Mouse (Mus musculus): ENCODE measurements at regions not wholly inside any gene's neighbourhood (a gene's known extent, or its start where the extent isn't known, plus 50 kb on each side); places are given as distances from the start of the nearest gene placed in this dataset.

DNA sequence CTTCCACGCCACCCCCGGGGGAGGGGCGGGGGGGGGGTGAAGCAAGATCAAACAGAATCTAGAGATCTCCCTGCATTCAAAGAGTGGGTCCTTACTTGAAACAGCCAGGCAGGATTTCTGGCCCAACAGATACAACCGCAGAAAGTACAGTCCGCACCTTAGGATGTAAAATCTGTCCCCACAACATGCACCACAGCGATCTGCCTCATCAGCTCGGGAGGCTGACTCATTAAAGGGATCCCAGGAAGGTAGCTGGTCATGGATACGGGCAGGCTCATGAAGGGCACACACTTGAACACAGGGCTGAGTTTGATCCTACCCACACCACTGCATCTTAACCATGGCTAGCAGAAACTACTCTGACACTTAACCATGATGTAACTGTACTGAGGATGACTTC lies 57.8 kb upstream of the Jade1 start:
- TF ChIP-seq MYOG (IDR thresholded peaks at IDR 0.05; ENCODE audit: control insufficient read depth, extremely low read depth, insufficient read length), result no peak
- TF ChIP-seq CTCF (IDR thresholded peaks at IDR 0.05; ENCODE audit: control insufficient read depth, insufficient read depth, insufficient read length), result no peak
- no peak for TF ChIP-seq FOSL1 (IDR thresholded peaks at IDR 0.05; ENCODE audit: insufficient read depth, low read length, poor library complexity, severe bottlenecking)
- TF ChIP-seq USF1 (IDR thresholded peaks at IDR 0.05; ENCODE audit: low read depth), result no peak
- no peak for TF ChIP-seq MYOD1 (IDR thresholded peaks at IDR 0.05; ENCODE audit: control insufficient read depth, insufficient read length, low read depth)
- TF ChIP-seq MAX (IDR thresholded peaks at IDR 0.05), result no peak
- TF ChIP-seq CEBPB (IDR thresholded peaks at IDR 0.05; ENCODE audit: low read depth), result no peak
- H3K79me3 ChIP-seq (ENCODE audit: low read depth), result no peaks in the 10 kb centered on the region
- no peaks in the 10 kb centered on the region for H3K79me2 ChIP-seq (ENCODE audit: control insufficient read depth, insufficient read depth)
- H3ac ChIP-seq (ENCODE audit: control insufficient read depth, insufficient read length, low read depth), result no peak overlapping the region
- no peaks in the 10 kb centered on the region for H3K36me3 ChIP-seq (ENCODE audit: control insufficient read depth, insufficient read depth)
- no peak overlapping the region for H3K4me3 ChIP-seq (ENCODE audit: insufficient read depth, poor library complexity, severe bottlenecking)
- no peaks in the 10 kb centered on the region for H3K27me3 ChIP-seq (ENCODE audit: control insufficient read depth, insufficient read depth, insufficient read length)

DNA sequence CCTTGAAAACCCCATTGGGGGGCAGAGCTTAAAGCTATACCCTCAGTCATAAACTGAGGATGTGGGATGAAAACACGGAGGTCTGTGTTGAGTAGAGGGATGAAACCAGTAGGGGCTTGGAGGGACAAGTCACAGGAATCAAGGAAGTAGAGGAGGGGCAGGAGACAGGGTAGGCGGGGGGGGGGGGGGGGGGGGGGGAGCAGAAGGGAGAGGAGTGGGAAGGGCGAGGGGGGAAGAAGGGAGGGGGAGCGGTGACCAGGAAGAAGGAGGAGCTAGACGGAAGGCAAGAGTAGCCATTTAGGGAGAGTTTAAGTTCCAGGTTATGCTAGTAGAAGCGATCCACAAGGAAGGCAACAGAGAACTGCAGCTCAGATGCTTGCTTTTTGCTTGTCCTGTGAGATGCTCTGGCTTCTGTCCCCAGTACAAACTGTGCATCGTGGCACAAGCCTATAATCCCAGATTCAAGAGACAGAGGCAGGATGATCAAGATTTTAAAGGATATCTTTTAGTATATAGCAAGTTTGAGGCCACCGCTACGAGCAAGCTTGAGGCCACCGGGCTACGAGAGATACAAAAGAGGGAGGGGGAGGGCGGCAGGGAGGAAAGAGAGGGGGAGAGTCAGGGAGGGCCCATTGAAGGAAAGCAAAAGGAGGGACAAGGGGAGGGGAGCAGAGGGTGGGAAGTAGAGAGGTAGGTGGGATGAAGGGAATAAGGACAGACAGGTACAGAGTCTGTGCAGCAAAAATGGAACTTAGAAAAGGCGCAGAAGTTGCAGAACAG lies 58.4 kb upstream of the Jade1 start:
- Histone ChIP-seq H3K79me2 (ENCODE audit: control insufficient read depth, insufficient read depth) (no peaks in the 10 kb centered on the region), H3K27me3 (ENCODE audit: control insufficient read depth, insufficient read depth, insufficient read length) (no peaks in the 10 kb centered on the region), H3K4me3 (ENCODE audit: insufficient read depth, poor library complexity, severe bottlenecking) (no peak overlapping the region), H3K79me3 (ENCODE audit: low read depth) (no peaks in the 10 kb centered on the region), H3K36me3 (ENCODE audit: control insufficient read depth, insufficient read depth) (no peaks in the 10 kb centered on the region), H3ac (ENCODE audit: control insufficient read depth, insufficient read length, low read depth) (no peak overlapping the region)
- TF ChIP-seq MAX (IDR thresholded peaks at IDR 0.05), result no peak
- no peak for TF ChIP-seq CTCF (IDR thresholded peaks at IDR 0.05; ENCODE audit: control insufficient read depth, insufficient read depth, insufficient read length)
- TF ChIP-seq MYOG (IDR thresholded peaks at IDR 0.05; ENCODE audit: control insufficient read depth, extremely low read depth, insufficient read length), result no peak
- TF ChIP-seq USF1 (IDR thresholded peaks at IDR 0.05; ENCODE audit: low read depth), result no peak
- no peak for TF ChIP-seq CEBPB (IDR thresholded peaks at IDR 0.05; ENCODE audit: low read depth)

DNA sequence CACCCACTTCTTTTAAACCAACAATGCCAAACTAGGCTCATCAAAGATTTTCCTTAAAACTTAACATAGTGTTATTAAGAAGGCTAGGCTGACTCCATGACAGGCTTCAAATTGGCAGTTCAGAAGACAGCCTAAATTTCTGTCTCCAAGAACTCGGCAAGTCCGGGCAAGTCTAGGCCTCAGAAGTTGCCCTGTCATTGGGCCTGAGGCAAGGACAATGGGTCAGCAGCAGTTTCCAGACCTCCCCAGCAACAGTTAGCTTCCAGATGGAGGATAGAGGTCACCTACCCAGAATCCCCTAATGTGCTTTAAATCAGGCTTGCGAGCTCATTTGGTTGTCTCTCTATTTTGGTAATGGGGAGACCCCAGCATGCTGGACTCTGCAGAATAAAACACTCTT lies 59.6 kb upstream of the Jade1 start:
- H3K79me2 ChIP-seq (ENCODE audit: control insufficient read depth, insufficient read depth), result no peaks in the 10 kb centered on the region
- TF ChIP-seq CEBPB (IDR thresholded peaks at IDR 0.05; ENCODE audit: low read depth), result no peak
- TF ChIP-seq USF1 (IDR thresholded peaks at IDR 0.05; ENCODE audit: low read depth), result no peak
- no peak for TF ChIP-seq FOSL1 (IDR thresholded peaks at IDR 0.05; ENCODE audit: insufficient read depth, low read length, poor library complexity, severe bottlenecking)
- no peak for TF ChIP-seq MAX (IDR thresholded peaks at IDR 0.05)
- no peak for TF ChIP-seq CTCF (IDR thresholded peaks at IDR 0.05; ENCODE audit: control insufficient read depth, insufficient read depth, insufficient read length)
- TF ChIP-seq MYOG (IDR thresholded peaks at IDR 0.05; ENCODE audit: control insufficient read depth, extremely low read depth, insufficient read length), result no peak
- no peak for TF ChIP-seq MYOD1 (IDR thresholded peaks at IDR 0.05; ENCODE audit: control insufficient read depth, insufficient read length, low read depth)
- H3ac ChIP-seq (ENCODE audit: control insufficient read depth, insufficient read length, low read depth), result no peak overlapping the region
- no peaks in the 10 kb centered on the region for H3K36me3 ChIP-seq (ENCODE audit: control insufficient read depth, insufficient read depth)
- no peak overlapping the region for H3K4me3 ChIP-seq (ENCODE audit: insufficient read depth, poor library complexity, severe bottlenecking)
- no peaks in the 10 kb centered on the region for H3K27me3 ChIP-seq (ENCODE audit: control insufficient read depth, insufficient read depth, insufficient read length)
- H3K79me3 ChIP-seq (ENCODE audit: low read depth), result no peaks in the 10 kb centered on the region

DNA sequence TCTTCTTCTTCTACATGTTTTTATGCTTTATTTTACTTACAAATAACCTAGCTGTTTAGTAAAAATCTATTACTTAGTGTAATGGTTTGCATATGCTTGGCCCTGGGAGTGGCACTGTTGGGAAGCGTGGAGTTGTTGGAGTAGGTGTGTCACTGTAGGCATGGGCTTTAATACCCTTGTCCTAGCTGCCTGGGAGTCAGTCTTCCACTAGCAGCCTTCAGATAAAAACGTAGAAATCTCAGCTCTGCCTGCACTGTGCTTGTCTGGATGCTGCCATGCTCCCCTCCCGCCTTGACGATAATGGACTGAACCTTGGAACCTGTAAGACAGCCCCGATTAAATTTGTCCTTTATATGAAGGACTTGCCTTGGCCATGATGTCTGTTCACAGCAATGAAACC lies 60.4 kb upstream of the Jade1 start:
- no peak overlapping the region for H3ac ChIP-seq (ENCODE audit: control insufficient read depth, insufficient read length, low read depth)
- no peak overlapping the region for H3K4me3 ChIP-seq (ENCODE audit: insufficient read depth, poor library complexity, severe bottlenecking)
- no peaks in the 10 kb centered on the region for H3K79me3 ChIP-seq (ENCODE audit: low read depth)
- no peaks in the 10 kb centered on the region for H3K36me3 ChIP-seq (ENCODE audit: control insufficient read depth, insufficient read depth)
- no peaks in the 10 kb centered on the region for H3K27me3 ChIP-seq (ENCODE audit: control insufficient read depth, insufficient read depth, insufficient read length)
- no peak for TF ChIP-seq CEBPB (IDR thresholded peaks at IDR 0.05; ENCODE audit: low read depth)
- TF ChIP-seq CTCF (IDR thresholded peaks at IDR 0.05; ENCODE audit: control insufficient read depth, insufficient read depth, insufficient read length), result no peak
- TF ChIP-seq MYOG (IDR thresholded peaks at IDR 0.05; ENCODE audit: control insufficient read depth, extremely low read depth, insufficient read length), result no peak
- TF ChIP-seq USF1 (IDR thresholded peaks at IDR 0.05; ENCODE audit: low read depth), result no peak
- TF ChIP-seq FOSL1 (IDR thresholded peaks at IDR 0.05; ENCODE audit: insufficient read depth, low read length, poor library complexity, severe bottlenecking), result no peak
- TF ChIP-seq MAX (IDR thresholded peaks at IDR 0.05), result no peak
- no peak for TF ChIP-seq MYOD1 (IDR thresholded peaks at IDR 0.05; ENCODE audit: control insufficient read depth, insufficient read length, low read depth)
- no peaks in the 10 kb centered on the region for H3K79me2 ChIP-seq (ENCODE audit: control insufficient read depth, insufficient read depth)

DNA sequence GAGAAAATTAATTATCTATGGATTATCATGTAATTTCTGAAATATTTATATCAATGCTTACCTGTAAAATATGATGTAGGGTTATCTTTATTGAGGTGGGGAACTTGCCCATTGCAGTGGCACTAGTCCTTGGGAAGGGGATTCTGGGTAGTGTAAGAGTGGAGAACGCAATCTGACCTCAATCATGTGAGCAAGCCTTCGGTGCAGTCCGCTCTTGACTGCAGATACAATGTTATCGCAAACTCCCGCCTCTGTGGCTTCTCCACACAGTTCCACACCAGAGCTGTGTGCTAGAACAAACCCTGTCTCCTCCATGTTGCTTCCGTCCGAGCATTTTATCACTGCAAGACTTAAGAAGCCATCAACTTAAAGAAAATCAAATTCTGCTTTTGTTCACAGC lies 62.1 kb upstream of the Jade1 start:
- H3K36me3 ChIP-seq (ENCODE audit: control insufficient read depth, insufficient read depth), result no peaks in the 10 kb centered on the region
- no peak overlapping the region for H3ac ChIP-seq (ENCODE audit: control insufficient read depth, insufficient read length, low read depth)
- H3K79me3 ChIP-seq (ENCODE audit: low read depth), result no peaks in the 10 kb centered on the region
- H3K27me3 ChIP-seq (ENCODE audit: control insufficient read depth, insufficient read depth, insufficient read length), result no peaks in the 10 kb centered on the region
- H3K4me3 ChIP-seq (ENCODE audit: insufficient read depth, poor library complexity, severe bottlenecking), result no peak overlapping the region
- no peaks in the 10 kb centered on the region for H3K79me2 ChIP-seq (ENCODE audit: control insufficient read depth, insufficient read depth)
- TF ChIP-seq CTCF (IDR thresholded peaks at IDR 0.05; ENCODE audit: control insufficient read depth, insufficient read depth, insufficient read length) (no peak), MAX (IDR thresholded peaks at IDR 0.05) (no peak), USF1 (IDR thresholded peaks at IDR 0.05; ENCODE audit: low read depth) (no peak), FOSL1 (IDR thresholded peaks at IDR 0.05; ENCODE audit: insufficient read depth, low read length, poor library complexity, severe bottlenecking) (no peak), MYOD1 (IDR thresholded peaks at IDR 0.05; ENCODE audit: control insufficient read depth, insufficient read length, low read depth) (no peak), CEBPB (IDR thresholded peaks at IDR 0.05; ENCODE audit: low read depth) (no peak), MYOG (IDR thresholded peaks at IDR 0.05; ENCODE audit: control insufficient read depth, extremely low read depth, insufficient read length) (no peak)

Measured in C2C12 (cell line).